Mouse (Mus musculus) neural tube, embryonic 13.5 days (tissue): ENCODE measurements around the gene Sh2b1. TPM values are rescaled to one million over a fixed set of nuclear protein-coding genes. Genes with fewer than 3 reads are reported as not detected.

Source experiments
- ATAC-seq: fragments of 200-750 bp; cut with Nextera tagmentation; 2 replicates; pipeline ENCODE4 v1.8.0; 2017; ENCODE audit warnings: low read depth, mild to moderate bottlenecking, moderate TSS enrichment, moderate library complexity
- H3K27ac ChIP-seq: fragments of 300-500 bp; sonication (generic); replicated peaks from 2 replicates; pipeline ENCODE4 v1.5.1; 2015; ENCODE audit warnings: moderate library complexity, mild to moderate bottlenecking, inconsistent platforms
- H3K27me3 ChIP-seq: fragments of 300-500 bp; sonication (generic); 2 replicates; pipeline ENCODE4 v1.6.1; 2015; ENCODE audit warnings: mild to moderate bottlenecking, inconsistent platforms
- H3K36me3 ChIP-seq: fragments of 300-500 bp; sonication (generic); 2 replicates; pipeline ENCODE4 v1.6.1; 2015; ENCODE audit warnings: mild to moderate bottlenecking, inconsistent platforms
- H3K4me1 ChIP-seq: fragments of 300-500 bp; sonication (generic); replicated peaks from 2 replicates; pipeline ENCODE4 v1.6.1; 2015; ENCODE audit warnings: inconsistent platforms
- H3K4me2 ChIP-seq: fragments of 300-500 bp; sonication (generic); 2 replicates; pipeline ENCODE4 v1.6.1; 2015; ENCODE audit warnings: inconsistent platforms, mild to moderate bottlenecking, moderate library complexity
- H3K4me3 ChIP-seq: fragments of 300-500 bp; sonication (generic); 2 replicates; pipeline ENCODE4 v1.5.1; 2015; ENCODE audit warnings: mild to moderate bottlenecking, inconsistent platforms
- H3K9ac ChIP-seq: fragments of 300-500 bp; sonication (generic); 2 replicates; pipeline ENCODE4 v1.6.1; 2015; ENCODE audit warnings: moderate library complexity, mild to moderate bottlenecking, inconsistent platforms
- H3K9me3 ChIP-seq: fragments of 300-500 bp; sonication (generic); 2 replicates; pipeline ENCODE4 v1.6.1; 2016; ENCODE audit warnings: inconsistent platforms
- WGBS: fragments of 180-500 bp; shearing (Covaris S2); methylation state at CpG from one replicate; pipeline ENCODE4 v1.1.7; 2015; 5-methylcytosine and 5-hydroxymethylcytosine counted together
- polyA plus RNA-seq: library from polyadenylated mRNA; unstranded; fragments of >200 nt; fragmentation: Nextera tagmentation; extraction: Ambion mirVana; gene quantifications from 2 replicates; pipeline ENCODE4 v1.2.1, GENCODE M21; 2015

The Sh2b1 gene
- polyA plus RNA-seq, 1 experiment from 2014 or later = 62.3 TPM

- no peak overlapping the region for H3K27ac ChIP-seq
- H3K27me3 ChIP-seq = no peaks in the 10 kb centered on the region
- peaks cover 24% of the 10 kb centered on the region for H3K36me3 ChIP-seq
- H3K4me3 ChIP-seq = no peak overlapping the region
- H3K9me3 ChIP-seq = no peaks in the 10 kb centered on the region
- 56% methylated on average over 4 of the region's 4 CpGs for WGBS
- no peak overlapping the region for H3K9ac ChIP-seq
- no peak for ATAC-seq
- H3K4me2 ChIP-seq = no peak overlapping the region
- 0 out of 2 replicates have a peak, but pooled peaks cover 3% of the 10 kb centered on the region for H3K4me1 ChIP-seq
These were observed 11.7 kb downstream of the Sh2b1 start for GRCm38 (mm10) chr7:126463547-126463946.

GRCm38 (mm10) chr7:126463004-126463403 lies 12.2 kb downstream of the Sh2b1 start, which contains the start of gene Atp2a1:
Gene Atp2a1, minus strand, starts transcription at chr7:126463108.
- peaks cover 19% of the 10 kb centered on the region for H3K36me3 ChIP-seq
- 0 out of 2 replicates have a peak, but pooled peaks cover 3% of the 10 kb centered on the region for H3K4me1 ChIP-seq
- no peak within 1 kb of the TSS for H3K4me3 ChIP-seq
- H3K9ac ChIP-seq = 0 out of 2 replicates have a peak within 1 kb of the TSS, but pooled peaks have one; percentile 26
- H3K27ac ChIP-seq = no peak within 1 kb of the TSS
- 55% methylated on average over 5 of the region's 5 CpGs for WGBS
- no peaks in the 10 kb centered on the region for H3K9me3 ChIP-seq
- ATAC-seq = no peak
- H3K27me3 ChIP-seq = no peaks in the 10 kb centered on the region
- no peak within 1 kb of the TSS for H3K4me2 ChIP-seq

- H3K9ac ChIP-seq = no peak overlapping the region
- 81% methylated on average over 3 of the region's 3 CpGs for WGBS
- no peak for ATAC-seq
- no peak overlapping the region for H3K4me2 ChIP-seq
- H3K9me3 ChIP-seq = no peaks in the 10 kb centered on the region
- H3K4me3 ChIP-seq = no peak overlapping the region
- H3K4me1 ChIP-seq = 0 out of 2 replicates have a peak, but pooled peaks cover 3% of the 10 kb centered on the region
- peaks cover 5% of the 10 kb centered on the region for H3K36me3 ChIP-seq
- H3K27me3 ChIP-seq = no peaks in the 10 kb centered on the region
- no peak overlapping the region for H3K27ac ChIP-seq
These were observed 13.6 kb downstream of the Sh2b1 start for GRCm38 (mm10) chr7:126461626-126462025.

DNA sequence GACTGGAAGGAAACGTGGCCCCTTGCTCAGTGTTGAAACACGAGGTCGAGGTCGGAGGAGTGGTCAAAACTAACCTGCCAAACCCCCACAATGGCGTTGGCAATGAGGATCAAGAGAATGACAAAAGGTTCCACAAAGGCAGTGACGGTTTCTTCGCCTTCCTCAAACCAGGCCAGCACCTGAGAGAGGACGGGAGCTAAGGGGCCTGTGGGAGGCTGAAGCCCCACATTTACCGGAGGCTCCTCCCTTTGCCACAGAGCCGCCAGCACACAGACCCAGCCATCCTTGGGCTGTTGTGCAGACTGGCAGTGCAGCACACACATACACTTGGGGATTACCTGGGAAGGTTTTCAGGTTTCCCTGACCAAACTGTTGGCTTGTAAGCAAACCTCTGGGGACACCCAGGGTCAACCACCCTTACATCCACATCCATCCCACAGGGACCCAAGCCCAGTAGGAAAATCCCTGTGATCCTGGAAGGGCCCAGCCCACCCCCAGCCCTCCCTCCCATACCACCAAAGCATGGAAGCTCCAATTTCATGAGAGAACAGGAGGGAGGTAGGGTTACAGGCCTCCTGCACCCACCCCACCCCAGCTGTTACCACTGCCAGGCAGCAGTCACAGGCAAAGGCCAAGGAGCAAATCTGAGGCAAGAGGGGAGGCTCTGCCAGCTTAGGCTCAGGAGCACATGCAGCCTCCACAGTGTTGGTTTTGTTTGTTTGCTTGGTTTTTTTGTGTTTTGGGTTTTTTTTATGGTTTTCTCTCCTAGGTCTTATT lies 14.4 kb downstream of the Sh2b1 start:
- H3K4me2 ChIP-seq = no peak overlapping the region
- no peak overlapping the region for H3K27ac ChIP-seq
- H3K4me1 ChIP-seq = 0 out of 2 replicates have a peak, but pooled peaks cover 3% of the 10 kb centered on the region
- ATAC-seq = no peak
- H3K27me3 ChIP-seq = no peaks in the 10 kb centered on the region
- no peak overlapping the region for H3K4me3 ChIP-seq
- no peaks in the 10 kb centered on the region for H3K36me3 ChIP-seq
- H3K9ac ChIP-seq = no peak overlapping the region
- H3K9me3 ChIP-seq = no peaks in the 10 kb centered on the region
- WGBS = 61% methylated on average over 10 of the region's 10 CpGs

DNA sequence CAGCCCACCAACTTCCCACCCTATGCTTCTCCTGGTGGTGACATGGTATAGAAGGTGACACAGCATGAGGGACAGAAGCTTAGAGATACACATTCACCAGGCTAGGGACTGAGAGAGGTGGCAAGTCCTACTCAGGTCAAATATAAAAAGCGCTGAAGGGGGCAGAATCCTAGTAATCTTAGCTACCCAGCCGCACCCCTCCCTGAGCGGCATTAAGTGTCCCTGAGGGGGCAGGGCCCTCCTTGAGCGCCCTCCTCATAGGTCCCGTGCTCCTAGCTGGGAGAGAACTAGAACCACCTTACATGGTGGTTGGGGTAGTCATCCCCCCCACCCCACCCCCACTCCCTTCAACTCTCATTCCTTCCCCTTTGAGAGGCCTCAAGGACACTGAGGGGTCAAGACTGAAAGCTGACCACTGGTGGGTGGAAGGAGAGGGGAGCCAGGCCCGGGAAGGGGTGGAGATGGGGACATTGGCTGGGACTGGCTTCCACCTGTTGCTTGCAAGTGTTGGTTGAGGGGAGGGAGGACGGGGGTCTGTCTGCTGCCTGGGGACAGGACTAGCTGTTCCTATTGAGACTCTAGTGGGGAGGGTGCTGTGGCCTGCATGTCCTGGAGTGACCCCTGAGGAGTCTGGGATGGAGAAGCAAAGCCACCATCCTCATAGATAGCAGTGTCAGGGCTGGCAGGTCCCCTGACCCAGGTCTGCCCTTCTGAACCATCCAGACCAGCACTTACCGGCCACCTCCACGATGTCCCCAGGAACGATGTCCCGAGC lies 16.2 kb downstream of the Sh2b1 start:
- WGBS = 81% methylated on average over 11 of the region's 11 CpGs
- Histone ChIP-seq H3K4me3 (no peak overlapping the region), H3K4me1 (no peaks in the 10 kb centered on the region), H3K27ac (no peak overlapping the region), H3K36me3 (no peaks in the 10 kb centered on the region), H3K9me3 (no peaks in the 10 kb centered on the region), H3K4me2 (no peak overlapping the region), H3K9ac (no peak overlapping the region), H3K27me3 (no peaks in the 10 kb centered on the region)
- ATAC-seq = no peak

GRCm38 (mm10) chr7:126458225-126458624 lies 17.0 kb downstream of the Sh2b1 start:
- 89% methylated on average over 5 of the region's 5 CpGs for WGBS
- no peaks in the 10 kb centered on the region for H3K4me1 ChIP-seq

DNA sequence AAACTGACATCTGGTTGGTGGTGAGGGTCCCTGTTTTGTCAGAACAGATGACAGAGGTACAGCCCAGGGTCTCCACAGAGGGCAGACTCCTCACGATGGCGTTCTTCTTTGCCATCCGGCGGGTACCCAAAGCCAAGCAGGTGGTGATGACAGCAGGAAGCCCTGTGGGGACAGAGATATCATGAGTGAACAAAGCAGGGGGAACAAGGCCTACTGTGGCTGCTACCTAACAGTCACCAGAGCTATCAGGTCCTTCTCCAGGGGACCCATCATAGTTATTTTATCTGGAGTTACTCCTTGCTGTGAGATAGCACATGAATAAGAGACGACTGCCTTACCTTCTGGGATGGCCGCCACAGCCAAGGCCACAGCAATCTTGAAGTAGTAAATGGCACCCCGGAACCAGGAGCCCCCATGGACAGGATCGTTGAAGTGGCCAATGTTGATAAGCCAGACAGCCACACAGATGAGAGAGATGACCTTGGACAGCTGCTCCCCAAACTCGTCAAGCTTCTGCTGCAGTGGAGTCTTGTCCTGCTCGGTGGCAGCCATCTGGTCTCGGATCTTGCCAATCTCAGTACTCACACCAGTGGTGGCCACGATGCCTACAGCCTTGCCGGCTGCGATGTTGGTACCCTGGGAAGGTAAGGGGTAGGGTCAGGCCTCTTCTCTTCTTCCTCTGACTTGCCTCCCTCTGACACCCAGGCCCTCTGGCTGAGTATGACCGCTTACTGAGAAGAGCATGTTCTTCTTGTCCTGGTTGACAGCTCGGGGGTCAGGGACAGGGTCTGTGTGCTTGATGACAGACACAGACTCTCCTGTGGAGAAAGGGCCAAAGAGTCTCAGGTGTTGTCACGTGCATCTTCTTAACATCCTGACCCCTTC lies 18.6 kb downstream of the Sh2b1 start:
- WGBS = 92% methylated on average over 17 of the region's 17 CpGs
- Histone ChIP-seq H3K36me3 (no peaks in the 10 kb centered on the region), H3K27ac (no peak overlapping the region), H3K27me3 (no peaks in the 10 kb centered on the region), H3K4me1 (no peaks in the 10 kb centered on the region), H3K9me3 (no peaks in the 10 kb centered on the region), H3K4me3 (no peak overlapping the region), H3K4me2 (no peak overlapping the region), H3K9ac (no peak overlapping the region)
- no peak for ATAC-seq

More at GRCm38 (mm10) chr7:126458225-126458624, 17.0 kb downstream of the Sh2b1 start:
- Histone ChIP-seq H3K27ac (no peak overlapping the region), H3K36me3 (no peaks in the 10 kb centered on the region), H3K4me2 (no peak overlapping the region), H3K27me3 (no peaks in the 10 kb centered on the region), H3K9me3 (no peaks in the 10 kb centered on the region), H3K9ac (no peak overlapping the region), H3K4me3 (no peak overlapping the region)
- ATAC-seq = no peak

- Histone ChIP-seq H3K4me3 (no peak overlapping the region), H3K9ac (no peak overlapping the region), H3K4me2 (no peak overlapping the region), H3K27me3 (no peaks in the 10 kb centered on the region), H3K27ac (no peak overlapping the region), H3K9me3 (no peaks in the 10 kb centered on the region), H3K36me3 (no peaks in the 10 kb centered on the region), H3K4me1 (no peaks in the 10 kb centered on the region)
- WGBS = 79% methylated on average over 2 of the region's 2 CpGs
- ATAC-seq = no peak
These were observed 20.0 kb downstream of the Sh2b1 start for GRCm38 (mm10) chr7:126455242-126455641.

DNA sequence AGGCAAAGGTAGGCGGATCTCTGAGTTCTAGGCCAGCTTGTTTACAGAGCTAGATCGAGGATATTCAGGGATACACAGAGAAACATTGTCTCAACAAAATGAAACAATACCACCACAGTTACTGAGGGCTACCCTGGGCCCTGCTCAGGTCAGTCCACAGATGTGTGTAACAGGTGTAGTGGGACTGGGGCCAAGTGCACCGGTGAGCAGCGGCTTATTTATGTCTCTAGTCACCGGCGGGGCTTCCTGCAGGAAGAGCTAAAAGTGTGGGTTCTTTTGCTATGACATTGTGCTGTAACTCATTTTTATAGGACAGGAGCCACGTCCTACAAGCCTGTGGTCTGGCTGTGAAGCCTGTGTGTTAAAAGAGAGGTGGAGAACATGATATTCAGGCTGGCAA lies 21.4 kb downstream of the Sh2b1 start:
- no peak overlapping the region for H3K4me2 ChIP-seq
- no peaks in the 10 kb centered on the region for H3K9me3 ChIP-seq
- no peak for ATAC-seq
- H3K4me3 ChIP-seq = no peak overlapping the region
- H3K27ac ChIP-seq = no peak overlapping the region
- no peaks in the 10 kb centered on the region for H3K27me3 ChIP-seq
- H3K9ac ChIP-seq = no peak overlapping the region
- WGBS = 64% methylated on average over 7 of the region's 7 CpGs
- H3K4me1 ChIP-seq = no peaks in the 10 kb centered on the region
- peaks cover under 1% of the 10 kb centered on the region; the same call in 1 of the 2 replicates for H3K36me3 ChIP-seq

DNA sequence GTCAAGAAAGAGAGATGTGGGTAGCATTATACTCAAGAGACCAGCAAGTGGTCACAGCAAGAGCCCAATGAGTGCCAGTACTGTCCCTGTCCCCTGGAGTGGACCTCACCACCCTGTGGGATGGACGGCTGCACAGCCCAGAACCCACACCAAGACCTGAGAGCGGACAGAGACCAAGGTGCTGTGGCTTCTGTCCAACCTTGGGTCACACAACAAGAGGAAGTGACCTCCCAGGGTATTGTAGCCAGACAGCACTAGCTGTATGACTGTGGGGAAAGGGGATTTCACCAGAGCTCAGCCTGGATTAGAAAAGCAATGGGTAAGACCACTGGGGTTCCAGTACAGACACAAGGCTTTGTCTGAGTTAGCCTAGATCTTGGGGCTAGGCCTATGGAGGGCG lies 23.0 kb downstream of the Sh2b1 start:
- ATAC-seq = no peak
- 92% methylated on average over 3 of the region's 3 CpGs for WGBS
- Histone ChIP-seq H3K4me1 (no peaks in the 10 kb centered on the region), H3K9ac (no peak overlapping the region), H3K4me2 (no peak overlapping the region), H3K36me3 (peaks cover 17% of the 10 kb centered on the region), H3K27me3 (no peaks in the 10 kb centered on the region), H3K4me3 (no peak overlapping the region), H3K9me3 (no peaks in the 10 kb centered on the region), H3K27ac (no peak overlapping the region)

DNA sequence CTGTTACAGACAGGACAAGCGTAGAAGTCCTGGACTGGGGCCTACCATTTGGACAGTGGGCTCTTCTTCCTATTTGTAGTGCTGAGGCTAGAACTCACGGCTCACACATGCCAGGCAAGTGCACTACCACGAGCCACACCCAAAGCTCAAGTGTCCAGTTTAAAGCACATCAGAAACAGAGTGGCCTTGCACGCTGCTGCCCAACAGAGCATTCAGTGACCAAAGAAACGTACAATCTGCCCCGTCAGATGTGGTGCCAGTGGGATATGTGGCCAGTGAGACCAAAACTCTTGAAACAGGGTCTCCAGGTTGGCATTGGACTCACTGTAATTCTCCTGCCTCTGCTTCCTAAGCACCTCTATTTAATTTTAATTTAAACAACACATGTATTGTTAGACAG lies 24.6 kb downstream of the Sh2b1 start:
- Histone ChIP-seq H3K36me3 (peaks cover 33% of the 10 kb centered on the region), H3K9me3 (no peaks in the 10 kb centered on the region), H3K9ac (no peak overlapping the region), H3K27me3 (no peaks in the 10 kb centered on the region), H3K4me2 (no peak overlapping the region), H3K27ac (no peak overlapping the region), H3K4me3 (no peak overlapping the region), H3K4me1 (no peaks in the 10 kb centered on the region)
- no peak for ATAC-seq
- 94% methylated on average over 6 of the region's 6 CpGs for WGBS
